Mouse (Mus musculus) midbrain, embryonic 16.5 days (tissue): Measurements from ENCODE around the gene Fam196a. TPM values are rescaled to one million over a fixed set of nuclear protein-coding genes. Genes with fewer than 3 reads are reported as not detected.

Experiments used
- ATAC-seq: fragments of 200-750 bp; cut with Nextera tagmentation; 2 replicates; pipeline ENCODE4 v1.8.0; 2017; ENCODE audit warnings: moderate TSS enrichment
- H3K27ac ChIP-seq: fragments of 300-500 bp; sonication (generic); 2 replicates; pipeline ENCODE4 v1.5.1; 2014; ENCODE audit warnings: mild to moderate bottlenecking, low read length, mixed read lengths
- H3K27me3 ChIP-seq: fragments of 300-500 bp; sonication (generic); 2 replicates; pipeline ENCODE4 v1.6.1; 2014; ENCODE audit warnings: low read depth, low read length, mixed read lengths; ENCODE audit not compliant: control insufficient read depth, insufficient read depth
- H3K36me3 ChIP-seq: fragments of 300-500 bp; sonication (generic); 2 replicates; pipeline ENCODE4 v1.6.1; 2014; ENCODE audit warnings: mild to moderate bottlenecking, low read length, moderate library complexity, mixed read lengths; ENCODE audit not compliant: control insufficient read depth, insufficient read depth
- H3K4me1 ChIP-seq: fragments of 300-500 bp; sonication (generic); 2 replicates; pipeline ENCODE4 v1.6.1; 2014; ENCODE audit warnings: mild to moderate bottlenecking, low read length, mixed read lengths; ENCODE audit not compliant: control insufficient read depth, insufficient read depth
- H3K4me2 ChIP-seq: fragments of 300-500 bp; sonication (generic); 2 replicates; pipeline ENCODE4 v1.6.1; 2014; ENCODE audit warnings: mild to moderate bottlenecking, low read length, mixed read lengths
- H3K4me3 ChIP-seq: fragments of 300-500 bp; sonication (generic); 2 replicates; pipeline ENCODE4 v1.5.1; 2014; ENCODE audit warnings: low read depth, mild to moderate bottlenecking, low read length, moderate library complexity, mixed read lengths
- H3K9ac ChIP-seq: fragments of 300-500 bp; sonication (generic); 2 replicates; pipeline ENCODE4 v1.6.1; 2014; ENCODE audit warnings: low read depth, low read length, mixed read lengths
- H3K9me3 ChIP-seq: fragments of 300-500 bp; sonication (generic); replicated peaks from 2 replicates; pipeline ENCODE4 v1.6.1; 2014; ENCODE audit warnings: mild to moderate bottlenecking, low read length, mixed read lengths; ENCODE audit not compliant: control insufficient read depth, poor library complexity, severe bottlenecking
- WGBS: fragments of 180-500 bp; shearing (Covaris S2); extraction: QIAGEN DNeasy Blood & Tissue Kit; methylation state at CpG from one replicate; pipeline ENCODE4 v1.1.7; 2014; 5-methylcytosine and 5-hydroxymethylcytosine counted together
- polyA plus RNA-seq: library from polyadenylated mRNA; unstranded; fragments of >200 nt; fragmentation: Nextera tagmentation; extraction: Ambion mirVana; gene quantifications from 2 replicates; pipeline ENCODE4 v1.2.1, GENCODE M21; 2015

The Fam196a gene
- polyA plus RNA-seq, 1 experiment from 2014 or later = 13.7 TPM

GRCm38 (mm10) chr7:134931886-134932285 lies 6.3 kb downstream of the Fam196a start:
- no peak overlapping the region for H3K4me3 ChIP-seq
- H3K27ac ChIP-seq = no peak overlapping the region
- H3K9me3 ChIP-seq = no peaks in the 10 kb centered on the region
- H3K27me3 ChIP-seq = no peaks in the 10 kb centered on the region
- H3K4me2 ChIP-seq = no peak overlapping the region
- WGBS = 71% methylated on average over 2 of the region's 2 CpGs
- no peaks in the 10 kb centered on the region for H3K36me3 ChIP-seq
- H3K9ac ChIP-seq = no peak overlapping the region
- no peak for ATAC-seq
- peaks cover 6% of the 10 kb centered on the region for H3K4me1 ChIP-seq

- H3K36me3 ChIP-seq = no peaks in the 10 kb centered on the region
- H3K4me3 ChIP-seq = no peak overlapping the region
- H3K9me3 ChIP-seq = no peaks in the 10 kb centered on the region
- WGBS = 63% methylated on average over 2 of the region's 2 CpGs
- H3K4me1 ChIP-seq = no peaks in the 10 kb centered on the region
- no peak overlapping the region for H3K4me2 ChIP-seq
- H3K27ac ChIP-seq = no peak overlapping the region
- no peaks in the 10 kb centered on the region for H3K27me3 ChIP-seq
- no peak for ATAC-seq
- no peak overlapping the region for H3K9ac ChIP-seq
Measured at GRCm38 (mm10) chr7:134901992-134902391, 36.2 kb downstream of the Fam196a start.

- H3K4me1 ChIP-seq = no peaks in the 10 kb centered on the region
- H3K27me3 ChIP-seq = no peaks in the 10 kb centered on the region
- H3K27ac ChIP-seq = no peak overlapping the region
- 94% methylated on average over 2 of the region's 2 CpGs for WGBS
- H3K4me3 ChIP-seq = no peak overlapping the region
- H3K4me2 ChIP-seq = no peak overlapping the region
- H3K9me3 ChIP-seq = no peaks in the 10 kb centered on the region
- no peaks in the 10 kb centered on the region for H3K36me3 ChIP-seq
- no peak overlapping the region for H3K9ac ChIP-seq
- ATAC-seq = no peak
Measured at GRCm38 (mm10) chr7:134899462-134899861, 38.8 kb downstream of the Fam196a start.

DNA sequence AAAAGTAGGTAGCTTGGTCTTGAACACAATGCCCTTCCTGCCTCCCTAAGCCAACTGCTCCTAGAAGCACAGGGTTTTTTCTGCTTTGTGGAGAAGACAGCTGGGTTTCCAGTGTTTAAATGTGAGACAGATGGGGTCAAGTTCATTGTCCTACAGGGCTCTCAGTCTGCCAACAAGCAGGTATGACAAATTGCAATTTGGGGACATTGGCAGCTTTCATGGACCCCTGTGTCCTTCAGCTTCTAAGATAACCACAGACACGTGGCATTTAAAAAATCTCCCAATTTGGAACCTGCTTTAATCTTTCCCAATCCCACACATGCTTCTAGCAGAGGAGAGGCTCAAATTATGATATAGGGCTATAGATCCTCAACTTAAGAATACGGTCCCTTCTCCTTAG lies 43.6 kb downstream of the Fam196a start:
- no peak for ATAC-seq
- H3K9me3 ChIP-seq = no peaks in the 10 kb centered on the region
- H3K9ac ChIP-seq = no peak overlapping the region
- no peaks in the 10 kb centered on the region for H3K36me3 ChIP-seq
- H3K27me3 ChIP-seq = no peaks in the 10 kb centered on the region
- no peak overlapping the region for H3K4me3 ChIP-seq
- H3K4me2 ChIP-seq = no peak overlapping the region
- no peak overlapping the region for H3K27ac ChIP-seq
- WGBS = 65% methylated on average over 2 of the region's 2 CpGs
- peaks cover 14% of the 10 kb centered on the region for H3K4me1 ChIP-seq

- H3K9ac ChIP-seq = no peak overlapping the region
- no peak overlapping the region for H3K4me2 ChIP-seq
- no peak for ATAC-seq
- no peaks in the 10 kb centered on the region for H3K27me3 ChIP-seq
- H3K36me3 ChIP-seq = no peaks in the 10 kb centered on the region
- H3K9me3 ChIP-seq = no peaks in the 10 kb centered on the region
- H3K4me1 ChIP-seq = peaks cover 14% of the 10 kb centered on the region
- WGBS = 92% methylated on average over 4 of the region's 4 CpGs
- H3K4me3 ChIP-seq = no peak overlapping the region
- no peak overlapping the region for H3K27ac ChIP-seq
Measured at GRCm38 (mm10) chr7:134892972-134893371, 45.3 kb downstream of the Fam196a start.

- ATAC-seq = no peak
- no peak overlapping the region for H3K27ac ChIP-seq
- no peaks in the 10 kb centered on the region for H3K36me3 ChIP-seq
- H3K27me3 ChIP-seq = no peaks in the 10 kb centered on the region
- WGBS = 54% methylated on average over 13 of the region's 13 CpGs
- H3K9ac ChIP-seq = no peak overlapping the region
- no peak overlapping the region for H3K4me3 ChIP-seq
- peaks cover 14% of the 10 kb centered on the region for H3K4me1 ChIP-seq
- H3K9me3 ChIP-seq = no peaks in the 10 kb centered on the region
- H3K4me2 ChIP-seq = no peak overlapping the region
Measured at GRCm38 (mm10) chr7:134892449-134892871, 45.8 kb downstream of the Fam196a start.

DNA sequence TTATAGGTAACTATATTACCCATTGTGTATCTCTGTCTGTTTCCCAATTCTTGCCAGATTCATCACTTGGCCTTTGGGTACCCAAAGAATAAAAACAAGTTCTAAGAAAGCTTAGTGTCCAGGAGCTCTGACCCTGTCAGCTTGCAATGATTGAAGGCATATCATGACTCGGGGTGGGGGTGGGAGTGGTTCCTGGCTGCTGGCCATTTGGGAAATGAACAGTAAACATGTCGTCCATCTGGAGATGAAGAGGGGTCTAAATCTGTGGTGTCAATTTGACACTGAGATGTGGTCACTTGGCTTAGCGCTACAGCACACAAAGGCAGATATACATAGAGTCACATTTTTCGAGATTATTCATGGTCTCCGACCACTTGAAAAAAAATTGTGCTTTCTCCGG lies 54.7 kb downstream of the Fam196a start:
- Histone ChIP-seq H3K27me3 (no peaks in the 10 kb centered on the region), H3K4me3 (no peak overlapping the region), H3K36me3 (no peaks in the 10 kb centered on the region), H3K9ac (no peak overlapping the region), H3K27ac (no peak overlapping the region), H3K4me1 (peaks cover 6% of the 10 kb centered on the region; the same call in 1 of the 2 replicates), H3K4me2 (no peak overlapping the region), H3K9me3 (no peaks in the 10 kb centered on the region)
- 77% methylated on average over 6 of the region's 6 CpGs for WGBS
- no peak for ATAC-seq

DNA sequence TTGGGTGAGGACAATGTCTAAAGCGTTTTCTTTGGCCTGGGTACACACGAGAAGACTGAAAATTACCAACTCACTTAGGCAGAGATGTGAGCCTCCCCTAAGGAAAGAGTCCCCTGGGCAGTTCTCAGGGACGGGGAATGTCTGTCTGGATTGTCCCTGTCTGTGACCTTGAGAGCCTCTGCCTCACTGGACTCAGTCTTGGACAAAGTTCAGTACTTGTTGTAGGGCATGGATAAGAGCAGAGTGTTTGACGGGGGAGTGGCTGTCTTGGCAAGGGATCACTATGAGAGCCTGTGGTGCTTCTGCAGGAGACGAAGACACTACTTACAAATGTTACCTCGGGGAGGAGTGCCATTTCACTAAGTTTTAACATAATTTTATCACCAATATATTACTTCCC lies 57.8 kb downstream of the Fam196a start:
- Histone ChIP-seq H3K4me1 (peaks cover 6% of the 10 kb centered on the region; the same call in 1 of the 2 replicates), H3K27me3 (no peaks in the 10 kb centered on the region), H3K9me3 (no peaks in the 10 kb centered on the region), H3K4me3 (no peak overlapping the region), H3K4me2 (no peak overlapping the region), H3K27ac (no peak overlapping the region), H3K36me3 (no peaks in the 10 kb centered on the region), H3K9ac (no peak overlapping the region)
- WGBS = 64% methylated on average over 6 of the region's 6 CpGs
- ATAC-seq = no peak

- no peak overlapping the region for H3K4me3 ChIP-seq
- H3K4me1 ChIP-seq = peaks cover 6% of the 10 kb centered on the region; the same call in 1 of the 2 replicates
- no peaks in the 10 kb centered on the region for H3K9me3 ChIP-seq
- no peaks in the 10 kb centered on the region for H3K27me3 ChIP-seq
- no peak for ATAC-seq
- no peak overlapping the region for H3K27ac ChIP-seq
- H3K9ac ChIP-seq = no peak overlapping the region
- no peak overlapping the region for H3K4me2 ChIP-seq
- H3K36me3 ChIP-seq = no peaks in the 10 kb centered on the region
- 10% methylated on average over 6 of the region's 6 CpGs for WGBS
Measured at GRCm38 (mm10) chr7:134878985-134879384, 59.2 kb downstream of the Fam196a start.
